Mouse (Mus musculus): ENCODE measurements around the gene Npat.

Npat gene

DNA sequence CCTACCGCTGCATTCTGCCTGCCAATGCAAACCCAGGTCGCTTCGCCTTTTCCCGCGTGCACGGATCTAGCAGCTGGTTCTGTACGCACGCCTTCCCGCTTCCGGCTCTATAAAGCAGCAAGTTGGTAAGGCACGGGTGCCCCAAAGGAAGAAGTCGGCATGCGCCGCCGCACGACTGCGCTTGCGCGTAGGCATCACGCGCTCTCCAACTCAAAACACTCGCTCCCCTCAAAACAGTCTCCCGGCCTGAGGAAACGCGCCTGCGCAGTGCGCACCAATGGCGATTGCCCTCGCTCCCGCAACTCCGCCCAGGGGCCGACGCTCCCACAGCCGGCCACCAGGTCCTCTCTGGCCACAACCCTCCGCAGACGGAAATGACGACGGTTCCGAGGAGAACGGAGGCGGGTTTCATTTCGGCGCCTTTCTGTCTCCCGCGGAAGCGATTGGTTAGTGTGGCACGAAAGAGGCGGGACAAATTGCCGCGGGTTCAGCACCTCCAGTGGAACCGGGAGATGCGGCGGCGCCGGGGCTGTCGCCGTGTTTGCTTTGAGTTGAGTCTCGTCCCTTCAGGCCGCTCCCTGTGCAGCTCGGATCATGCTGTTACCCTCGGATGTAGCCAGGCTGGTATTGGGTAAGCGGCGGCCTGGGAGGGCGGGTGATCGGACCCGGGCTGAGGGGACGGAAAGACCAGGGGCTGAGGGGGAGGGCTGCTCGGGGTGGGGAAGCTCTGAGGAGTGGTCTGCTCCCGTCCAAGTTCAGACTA, at the start of gene Npat, which contains the start of gene Atm:
Gene Npat, plus strand, starts transcription at position 490 of the 763 bp plus-strand sequence.
Gene Atm, minus strand, starts transcription at position 183 of the 763 bp plus-strand sequence.
- DNase-seq (ENCODE audit: low spot score) = peak; percentile 100

DNA sequence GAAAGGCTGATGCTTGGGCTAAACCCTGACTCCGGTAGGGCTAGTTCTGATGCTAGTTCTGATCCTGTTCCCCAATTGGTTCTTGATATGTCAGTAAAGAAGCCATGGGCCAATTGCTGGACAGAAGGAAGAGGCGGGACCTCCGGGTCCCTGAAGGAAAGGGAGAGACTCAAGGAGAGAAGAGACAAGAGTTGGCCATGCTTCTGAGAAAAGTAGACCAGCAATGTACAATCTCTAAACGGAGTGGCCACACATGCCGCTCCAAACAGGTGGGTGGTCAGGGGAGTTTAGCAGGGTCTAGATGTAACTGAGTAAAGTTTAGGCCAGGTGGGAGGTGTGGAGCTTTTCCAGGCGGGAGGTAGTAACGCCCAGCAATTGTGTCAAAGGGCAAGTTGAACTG, 28.8 kb upstream of the Npat start:
- no peak for DNase-seq (ENCODE audit: low spot score)

DNA sequence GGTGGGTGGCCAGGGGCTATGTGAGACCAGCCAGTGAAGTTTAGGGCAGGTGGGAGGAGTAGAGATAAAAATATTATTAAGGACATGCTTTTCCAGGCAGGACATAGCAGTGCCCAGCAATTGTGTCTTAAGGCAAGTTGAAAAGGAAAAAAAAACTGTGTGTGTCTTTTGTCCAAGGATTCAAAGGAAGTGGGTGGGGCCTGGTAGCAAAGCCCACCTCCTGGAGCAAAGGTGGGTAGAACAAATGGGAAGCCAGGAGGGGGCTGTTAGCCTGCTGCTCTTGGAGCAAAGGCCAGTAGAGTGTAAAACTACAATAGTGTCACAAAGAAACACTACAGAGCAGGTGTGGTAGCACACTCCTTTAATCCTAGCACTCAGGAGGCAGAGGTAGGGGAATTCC, 22.8 kb upstream of the Npat start:
- no peak for DNase-seq (ENCODE audit: low spot score)

DNA sequence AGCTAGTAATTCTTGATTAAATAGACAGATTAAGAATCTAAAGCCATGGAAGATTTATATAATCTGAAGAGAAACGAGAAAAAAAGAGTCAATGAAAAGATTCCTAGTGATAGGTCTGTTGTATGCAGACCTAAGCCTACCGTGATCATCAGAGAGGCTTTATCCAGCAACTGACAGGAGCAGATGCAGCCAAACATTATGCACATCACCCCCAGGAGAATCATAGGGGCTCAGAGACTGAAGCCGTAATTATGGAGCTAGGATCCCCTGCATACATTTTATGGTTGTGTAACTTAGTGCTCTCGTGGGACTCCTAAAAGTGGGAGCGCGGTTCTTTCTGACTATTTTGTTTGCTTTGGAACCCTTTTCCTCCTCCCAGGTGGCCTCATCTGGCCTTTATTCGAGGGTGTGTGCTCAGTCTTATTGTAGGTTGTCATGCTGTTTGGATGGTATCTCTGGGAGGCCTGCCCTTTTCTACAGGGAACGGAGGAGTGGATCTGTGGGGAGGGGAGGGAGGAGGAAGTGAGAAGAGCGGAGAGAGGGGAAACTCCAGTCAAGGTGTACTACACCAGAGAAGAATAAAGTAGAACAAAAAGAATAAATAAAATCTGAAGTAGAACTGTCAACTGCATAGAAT, 19.4 kb upstream of the Npat start:
- DNase-seq (ENCODE audit: low spot score) = no peak

DNA sequence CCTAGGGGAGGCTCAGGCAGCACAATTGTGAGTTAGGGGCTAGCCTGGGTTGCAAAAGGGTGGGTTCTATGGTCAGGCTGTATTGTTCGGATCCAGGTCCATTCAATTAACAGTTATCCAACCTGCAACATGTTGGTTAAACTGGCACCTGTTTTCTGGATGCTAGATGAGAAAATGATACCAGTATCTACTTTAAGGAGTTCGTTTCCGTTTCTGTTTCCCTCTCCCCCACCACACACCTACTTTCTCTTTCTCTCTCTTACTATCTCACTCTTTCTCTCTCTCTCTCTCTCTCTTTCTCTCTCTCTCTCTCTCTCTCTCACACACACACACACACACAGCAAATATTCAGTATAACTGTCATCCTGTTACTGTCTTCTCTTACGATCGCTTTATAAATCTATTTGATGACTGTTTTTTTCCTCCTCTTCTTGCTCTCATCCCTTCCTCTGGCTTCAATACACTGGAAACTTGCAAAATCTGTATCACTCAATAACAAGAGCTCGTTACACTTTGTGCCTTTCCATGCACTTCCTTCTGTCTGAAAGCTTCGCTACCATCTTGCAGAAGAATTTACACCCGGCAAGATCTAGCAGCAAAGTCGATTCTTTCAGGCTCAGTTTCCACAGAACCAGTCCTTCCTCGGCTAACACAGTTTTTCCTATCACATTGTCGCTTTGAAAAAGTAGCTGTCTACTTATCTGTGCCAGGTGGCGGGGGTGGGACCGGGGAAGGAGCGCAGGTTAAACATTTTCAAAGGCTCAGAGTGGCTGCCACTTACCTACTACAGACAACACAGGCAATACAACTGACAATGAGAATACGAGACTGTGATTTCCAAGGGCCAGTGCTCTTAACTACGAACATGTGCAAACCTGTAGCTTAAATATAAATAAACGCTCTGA, 1.2 kb upstream of the Npat start:
- no peak for DNase-seq (ENCODE audit: low spot score)

DNA sequence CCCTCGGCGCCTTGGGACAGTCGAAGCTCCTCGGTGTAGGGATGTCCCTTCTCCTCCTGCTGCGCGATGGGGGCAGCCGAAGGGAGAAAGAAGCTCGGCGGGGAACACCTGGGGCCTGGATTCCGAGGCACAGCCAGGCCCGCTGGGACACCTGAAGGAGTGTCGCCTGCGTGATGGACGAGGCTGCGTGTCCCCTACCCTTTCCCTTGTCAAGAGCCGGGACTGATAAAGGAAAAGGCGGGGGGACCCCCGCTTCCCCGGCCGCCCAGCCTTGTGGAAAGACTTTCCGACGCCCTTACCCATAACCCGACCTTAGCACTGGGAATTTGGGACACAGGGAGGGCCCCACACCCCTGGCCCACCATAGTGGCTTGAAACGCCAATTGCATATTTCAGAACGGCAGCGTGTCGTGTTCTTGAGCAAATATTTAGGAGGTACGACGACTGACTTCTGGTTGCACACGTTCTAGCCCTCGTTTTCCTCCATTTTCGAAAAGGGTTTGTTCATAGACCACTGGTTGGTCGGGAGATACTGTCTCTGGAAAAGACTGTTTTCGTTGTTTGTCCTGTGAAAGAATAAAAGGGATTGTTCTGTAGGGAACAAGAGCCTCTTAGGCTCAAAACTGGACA, 604 bp downstream of the Npat start:
- DNase-seq (ENCODE audit: low spot score) = no peak

DNA sequence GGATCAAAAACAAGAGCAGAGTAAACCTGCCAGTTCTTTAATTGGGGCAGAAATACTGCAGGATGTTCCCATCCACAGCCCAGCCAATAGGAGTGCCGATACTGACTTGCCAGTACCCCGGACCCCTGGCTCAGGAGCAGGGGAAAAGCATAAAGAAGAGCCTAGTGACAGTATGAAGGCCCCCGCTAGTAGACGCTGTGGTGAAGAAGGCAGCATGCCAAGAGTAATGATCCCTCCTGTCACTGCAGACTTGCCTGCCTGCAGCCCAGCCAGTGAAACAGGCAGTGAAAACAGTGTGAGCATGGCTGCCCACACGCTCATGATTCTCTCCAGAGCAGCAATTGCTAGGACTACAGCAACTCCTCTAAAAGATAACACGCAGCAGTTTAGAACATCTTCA, 33.8 kb downstream of the Npat start:
- DNase-seq (ENCODE audit: low spot score) = no peak

DNA sequence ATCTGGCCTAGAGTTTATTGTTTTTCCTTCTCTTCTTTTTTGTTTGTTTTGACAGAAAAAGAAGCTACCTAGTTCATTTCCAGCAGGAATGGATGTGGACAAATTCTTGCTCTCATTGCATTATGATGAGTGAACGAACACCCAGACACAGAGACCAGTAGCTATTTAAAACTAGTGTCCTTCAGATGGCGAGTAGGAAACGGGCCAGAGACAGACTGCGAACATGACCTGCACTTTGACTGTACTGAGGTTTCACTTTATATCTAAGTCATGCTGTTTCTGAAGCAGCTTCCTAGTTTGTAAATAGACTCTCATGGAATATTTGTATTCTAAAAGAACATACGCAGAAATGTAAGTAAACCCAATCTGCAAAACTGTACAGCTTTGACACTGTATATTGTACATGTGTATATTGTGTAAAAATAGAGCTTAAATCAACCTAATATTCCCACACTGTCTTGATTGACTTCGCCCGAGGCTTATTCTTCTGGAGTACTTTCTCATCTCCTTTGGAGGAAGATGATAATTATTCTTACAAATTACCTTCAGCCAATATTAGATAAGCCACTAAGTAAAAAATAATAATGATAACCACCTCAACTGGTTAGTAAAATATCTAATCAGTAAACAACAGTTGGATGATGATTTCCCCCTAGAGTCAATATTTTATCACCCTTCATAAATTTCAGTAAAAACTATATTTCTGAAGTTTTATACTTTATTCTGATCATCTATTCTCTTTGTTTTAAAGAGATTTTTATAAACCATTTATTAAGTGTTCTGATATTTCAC, 35.9 kb downstream of the Npat start:
- no peak for DNase-seq (ENCODE audit: low spot score)

DNA sequence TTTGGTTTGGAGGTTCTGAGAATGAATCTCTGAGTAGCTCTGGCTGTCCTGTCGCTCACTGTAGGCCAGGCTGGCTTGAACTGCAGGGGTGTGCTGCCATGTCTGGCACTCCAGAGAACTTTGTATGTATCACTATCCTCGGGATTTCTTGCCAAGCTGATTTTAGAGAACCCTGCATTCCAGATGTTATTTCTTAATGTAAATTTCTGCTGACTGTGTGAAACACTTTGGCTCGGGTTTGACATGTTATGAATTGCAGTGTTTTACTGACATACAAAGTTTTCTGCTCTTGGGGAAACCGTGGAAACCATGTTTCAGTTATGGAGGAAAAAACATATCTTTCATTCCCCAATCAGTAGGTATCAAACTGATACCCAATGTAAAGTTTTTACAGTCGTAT, 38.9 kb downstream of the Npat start:
- DNase-seq (ENCODE audit: low spot score) = no peak

DNA sequence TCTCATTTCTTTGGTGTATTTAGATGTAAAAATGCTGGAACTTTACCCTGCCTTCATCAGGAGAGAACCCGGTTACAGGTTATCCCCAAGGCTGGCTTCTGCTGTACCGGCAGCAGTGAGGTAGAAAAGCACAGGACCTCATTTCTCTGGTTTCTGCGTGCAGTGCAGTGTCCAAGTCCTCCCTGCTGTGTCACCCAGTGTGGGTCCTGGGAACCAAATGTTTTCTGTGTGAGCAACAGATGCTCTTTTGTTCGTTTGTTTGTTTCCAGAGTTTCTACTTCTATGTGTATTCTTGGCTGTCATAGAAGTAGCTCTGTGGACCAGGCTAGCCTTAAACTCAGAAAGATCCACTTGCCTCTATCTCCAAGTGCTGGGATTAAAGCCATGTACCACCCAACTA, 45.0 kb downstream of the Npat start:
- DNase-seq (ENCODE audit: low spot score) = no peak

DNA sequence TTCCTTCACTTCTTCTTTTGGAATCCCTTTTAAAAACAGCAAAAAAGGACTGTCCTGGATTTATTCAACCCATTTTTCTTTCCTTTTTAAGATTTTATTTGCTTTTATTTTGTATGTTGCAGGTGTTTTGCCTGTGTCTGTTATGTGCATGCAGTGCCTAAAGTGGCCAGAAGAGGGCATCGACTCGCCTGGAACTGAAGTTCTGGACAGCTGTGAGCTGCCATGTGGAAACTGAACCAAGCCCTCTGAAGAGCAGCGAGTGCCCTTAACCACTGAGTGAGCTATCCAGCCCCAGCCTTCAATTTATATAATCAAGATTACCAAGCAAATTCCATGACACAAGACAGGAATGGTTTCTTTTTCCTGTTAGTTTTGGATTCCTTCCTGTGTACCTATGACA, 57.9 kb downstream of the Npat start:
- no peak for DNase-seq (ENCODE audit: low spot score)

DNA sequence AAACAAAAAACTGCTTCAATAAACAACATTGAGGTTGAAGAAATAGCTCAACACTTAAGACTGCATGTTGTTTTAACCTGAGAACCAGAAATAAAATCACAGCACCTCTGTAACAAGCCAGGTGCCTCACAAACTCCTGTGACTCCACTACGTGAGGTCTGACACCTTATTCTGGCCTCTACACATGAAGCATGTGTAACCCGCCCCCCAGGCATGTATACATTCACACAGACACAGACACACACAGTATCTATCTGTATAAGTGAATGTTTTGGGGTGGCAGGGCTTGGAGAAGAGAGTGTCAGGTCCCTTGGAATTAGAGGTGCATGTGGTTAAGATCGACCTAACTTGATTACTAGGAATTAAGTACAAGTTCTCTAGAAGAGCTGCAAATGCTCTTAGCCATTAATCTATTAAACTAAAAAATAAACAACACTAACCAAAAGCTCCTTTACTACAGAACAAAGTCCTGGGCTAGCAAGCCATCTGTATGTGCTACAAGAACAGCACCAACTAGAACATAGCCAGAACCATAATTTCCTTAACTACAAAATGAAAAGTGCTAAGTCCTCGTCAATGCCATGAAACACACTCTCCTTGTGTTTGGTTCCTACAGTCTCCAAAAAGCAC, 60.2 kb downstream of the Npat start:
- DNase-seq (ENCODE audit: low spot score) = no peak

DNA sequence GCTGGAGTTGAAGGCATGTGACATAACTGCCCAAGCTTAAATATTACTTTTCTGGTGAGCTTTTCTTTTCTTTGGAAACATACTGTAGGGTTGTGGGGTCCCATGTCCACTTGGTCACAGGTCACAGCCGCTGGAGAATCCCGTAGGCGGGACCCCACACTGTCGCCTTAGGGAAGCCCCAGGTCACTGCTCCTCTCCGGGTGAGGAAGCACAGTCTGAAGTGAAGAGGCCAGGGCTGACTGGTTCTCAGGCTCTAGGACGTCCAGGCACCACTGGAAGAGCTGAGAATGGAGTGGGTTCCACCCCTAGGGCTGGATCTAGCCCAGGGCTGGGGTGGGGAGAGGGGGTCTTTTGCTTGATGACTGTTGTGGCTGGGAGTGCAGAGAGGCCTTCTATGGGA, 61.8 kb downstream of the Npat start:
- no peak for DNase-seq (ENCODE audit: low spot score)

DNA sequence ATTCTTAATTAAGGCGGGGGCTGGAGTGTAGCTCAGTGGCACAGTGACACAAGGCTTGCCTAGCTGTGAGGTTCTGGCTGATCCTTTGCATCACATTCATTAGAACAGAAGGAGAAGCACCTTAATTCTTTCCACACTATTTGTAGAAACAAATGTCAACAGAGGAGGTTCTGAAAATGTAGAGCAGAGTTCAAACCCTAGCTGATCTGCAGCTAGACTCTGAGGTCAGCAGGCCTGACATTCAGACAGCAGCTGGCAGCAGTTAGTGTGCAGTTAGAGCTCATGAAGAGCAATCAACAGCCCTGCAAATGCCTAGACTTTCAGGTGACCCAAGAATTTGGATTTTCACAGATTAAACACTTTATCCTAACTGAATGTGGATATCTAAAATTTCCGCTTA, 64.7 kb downstream of the Npat start:
- no peak for DNase-seq (ENCODE audit: low spot score)

DNA sequence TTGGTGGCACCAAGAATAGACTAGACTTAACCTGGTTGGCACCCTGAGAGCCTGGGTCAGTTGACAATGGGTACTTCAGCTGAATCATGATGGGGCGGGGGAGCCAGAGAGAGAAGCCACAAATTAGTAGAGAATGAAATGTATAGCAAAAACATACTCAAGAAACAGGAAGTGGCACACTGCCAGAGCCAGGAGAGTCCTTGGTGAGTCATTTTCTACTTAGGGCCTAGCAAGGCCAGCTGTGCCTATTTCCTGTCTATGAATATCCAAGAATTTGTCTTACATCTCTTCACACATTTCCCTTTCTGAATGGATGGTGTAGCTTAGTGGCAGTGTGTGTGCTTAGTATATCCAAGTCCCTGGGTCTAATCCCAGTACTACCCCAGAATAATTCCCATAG, 66.5 kb downstream of the Npat start:
- DNase-seq (ENCODE audit: low spot score) = no peak

DNA sequence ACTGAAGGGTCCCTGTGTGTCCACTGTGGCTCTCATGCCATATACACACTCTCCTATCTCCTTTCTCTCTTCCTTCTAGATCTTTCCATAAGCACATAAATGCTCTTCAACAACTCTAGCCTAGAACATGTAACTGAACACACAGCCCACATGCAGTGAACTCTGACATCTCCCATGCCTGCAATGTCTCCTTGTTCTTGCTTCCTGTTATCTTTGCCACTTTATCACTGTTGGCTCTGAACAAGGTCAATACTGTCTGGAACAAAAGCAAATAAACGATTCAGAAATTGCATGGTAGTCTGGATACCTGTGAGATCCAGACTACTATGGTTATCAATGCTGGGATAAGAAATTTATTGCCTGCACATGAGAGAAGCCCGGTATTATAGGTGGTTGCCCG, 67.0 kb downstream of the Npat start:
- no peak for DNase-seq (ENCODE audit: low spot score)

DNA sequence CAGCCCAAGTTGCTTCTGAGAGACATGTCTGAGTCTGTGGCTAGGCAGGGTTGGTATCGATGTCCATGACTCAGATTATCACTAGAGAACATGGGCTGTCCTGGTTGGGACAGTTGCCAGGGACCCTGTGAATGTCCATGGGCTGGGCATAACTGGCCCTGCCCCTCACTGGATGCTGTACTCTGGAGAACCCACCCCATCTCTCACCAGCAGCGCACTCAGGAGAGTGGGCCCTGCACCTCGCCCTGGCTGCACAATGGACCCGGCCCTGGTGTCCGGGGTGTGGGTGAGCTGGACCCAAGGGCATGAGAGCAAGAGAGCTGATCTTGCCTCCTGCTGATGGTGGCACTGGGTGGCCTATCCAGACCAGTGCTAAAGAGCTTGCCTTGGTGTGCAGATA, 68.1 kb downstream of the Npat start:
- no peak for DNase-seq (ENCODE audit: low spot score)

DNA sequence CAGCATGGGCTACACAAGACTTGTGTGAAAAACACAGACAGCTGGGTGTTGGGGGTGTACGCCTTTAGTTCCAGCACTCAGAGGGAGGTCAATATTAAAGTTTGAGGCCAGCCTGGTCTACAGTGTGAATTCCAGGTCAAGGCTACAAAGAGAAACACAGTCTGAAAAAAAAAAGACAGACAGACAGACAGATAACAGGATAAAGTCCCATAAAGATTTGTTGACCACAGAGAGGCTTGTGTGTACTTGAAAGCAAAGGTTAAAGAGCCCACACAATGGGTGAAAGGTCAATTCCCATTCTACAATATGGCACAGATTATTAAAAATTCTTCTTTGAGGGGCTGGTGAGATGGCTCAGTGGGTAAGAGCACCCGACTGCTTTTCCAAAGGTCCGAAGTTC, 70.3 kb downstream of the Npat start:
- no peak for DNase-seq (ENCODE audit: low spot score)

DNA sequence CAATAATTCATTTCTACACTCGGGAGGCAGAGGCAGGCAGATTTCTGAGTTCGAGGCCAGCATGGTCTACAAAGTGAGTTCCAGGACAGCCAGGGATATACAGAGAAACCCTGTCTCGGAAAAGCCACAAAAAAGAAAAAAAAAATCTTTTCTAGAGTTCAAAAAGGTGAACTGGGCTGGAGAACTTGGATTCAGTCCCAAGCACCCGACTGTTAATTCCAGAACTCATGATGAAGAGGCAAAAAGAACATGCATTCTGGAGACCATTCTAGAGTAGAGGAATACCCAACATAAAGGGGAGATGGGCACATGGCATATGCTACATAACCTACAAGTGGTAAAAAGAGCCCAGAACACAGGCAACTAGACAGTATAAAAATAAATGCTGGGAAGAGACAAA, 71.0 kb downstream of the Npat start:
- no peak for DNase-seq (ENCODE audit: low spot score)

DNA sequence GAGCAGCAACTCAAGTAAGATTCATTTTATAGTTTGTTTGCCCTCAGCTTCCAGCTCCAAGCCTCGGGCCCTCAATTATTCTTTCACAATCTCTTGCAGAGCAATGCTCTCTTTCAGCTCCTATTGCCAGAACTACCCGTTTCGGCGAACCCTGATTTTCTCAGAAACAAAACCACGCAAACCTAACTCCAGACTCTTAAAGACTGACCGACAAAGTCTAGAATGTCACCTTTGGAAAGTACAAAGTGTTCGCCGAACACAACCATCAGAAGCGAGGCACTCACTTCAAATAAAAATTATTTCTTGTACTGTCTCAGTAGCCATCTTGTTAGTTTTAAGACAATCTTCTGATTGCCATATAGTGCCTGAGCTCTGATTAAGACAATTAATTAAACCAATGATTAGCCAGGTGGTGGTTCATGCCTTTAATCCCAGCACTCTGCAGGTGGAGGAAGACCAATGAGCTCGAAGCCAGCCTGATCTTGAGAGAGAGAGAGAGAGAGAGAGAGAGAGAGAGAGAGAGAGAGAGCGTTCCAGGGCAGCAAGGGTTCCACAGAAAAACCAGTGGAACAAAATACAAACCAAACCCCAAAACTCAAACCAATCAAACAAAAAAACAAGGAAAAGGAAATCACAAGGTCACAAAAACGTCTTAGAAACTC, 72.6 kb downstream of the Npat start:
- no peak for DNase-seq (ENCODE audit: low spot score)
